Mouse (Mus musculus) myocyte (in vitro differentiated cells): ENCODE data around the gene Med29. TPM values are rescaled to one million over a fixed set of nuclear protein-coding genes. Genes with fewer than 3 reads are reported as not detected.

Experiments
- H3K27me3 ChIP-seq: one replicate; pipeline ENCODE4 v1.6.1; 2011; ENCODE audit not compliant: control insufficient read depth, insufficient read depth, insufficient read length
- H3K36me3 ChIP-seq: one replicate; pipeline ENCODE4 v1.6.1; 2011; ENCODE audit not compliant: control insufficient read depth, insufficient read depth
- H3K4me2 ChIP-seq: one replicate; pipeline ENCODE4 v1.6.1; 2011; ENCODE audit warnings: low read depth, control low read depth
- H3K4me3 ChIP-seq: one replicate; pipeline ENCODE4 v1.5.1; 2011; ENCODE audit warnings: mild to moderate bottlenecking, control low read depth, moderate library complexity
- H3K79me2 ChIP-seq: one replicate; pipeline ENCODE4 v1.6.1; 2011; ENCODE audit not compliant: control insufficient read depth, insufficient read depth
- H3ac ChIP-seq: one replicate; pipeline ENCODE4 v1.6.1; 2011; ENCODE audit not compliant: control insufficient read depth, insufficient read length
- CEBPB ChIP-seq: IDR thresholded peaks from 2 replicates; pipeline ENCODE4 v1.6.1; 2011; ENCODE audit warnings: mild to moderate bottlenecking, moderate library complexity; ENCODE audit not compliant: poor library complexity, insufficient read depth, severe bottlenecking
- E2F4 ChIP-seq: IDR thresholded peaks from one replicate; pipeline ENCODE4 v1.6.1; 2011; ENCODE audit warnings: mild to moderate bottlenecking, control low read depth, moderate library complexity; ENCODE audit not compliant: insufficient read depth
- MAX ChIP-seq: IDR thresholded peaks from one replicate; pipeline ENCODE4 v1.6.1; 2011; ENCODE audit warnings: low read depth, mild to moderate bottlenecking, control low read depth
- MYOD1 ChIP-seq, 3 experiments: IDR thresholded peaks; one replicate each; pipeline ENCODE4 v1.6.1; 2011; ENCODE audit warnings: control low read depth in 2 of 3, low read depth in 2 of 3, mild to moderate bottlenecking in 2 of 3, moderate library complexity in 1 of 3; ENCODE audit not compliant: insufficient read length in 2 of 3, control insufficient read depth in 1 of 3
- MYOG ChIP-seq, 3 experiments: IDR thresholded peaks; one replicate each; pipeline ENCODE4 v1.6.1; 2011; ENCODE audit warnings: control low read depth in 2 of 3, low read depth in 2 of 3, mild to moderate bottlenecking in 2 of 3; ENCODE audit not compliant: insufficient read length in 2 of 3, control insufficient read depth in 1 of 3, insufficient read depth in 1 of 3
- POLR2A ChIP-seq: IDR thresholded peaks from one replicate; pipeline ENCODE4 v1.6.1; 2011; ENCODE audit warnings: low read depth, mild to moderate bottlenecking, control low read depth, moderate library complexity; ENCODE audit not compliant: insufficient read length
- POLR2AphosphoS2 ChIP-seq: IDR thresholded peaks from one replicate; pipeline ENCODE4 v1.6.1; 2011; ENCODE audit warnings: low read depth, control low read depth; ENCODE audit not compliant: insufficient read length
- REST ChIP-seq: IDR thresholded peaks from one replicate; pipeline ENCODE4 v1.6.1; 2011; ENCODE audit warnings: mild to moderate bottlenecking, control low read depth, moderate library complexity; ENCODE audit not compliant: insufficient read depth, insufficient read length
- SRF ChIP-seq: IDR thresholded peaks from one replicate; pipeline ENCODE4 v1.6.1; 2011; ENCODE audit warnings: low read depth; ENCODE audit not compliant: control insufficient read depth, insufficient read length
- TCF12 ChIP-seq: IDR thresholded peaks from one replicate; pipeline ENCODE4 v1.6.1; 2011; ENCODE audit warnings: mild to moderate bottlenecking, control low read depth; ENCODE audit not compliant: poor library complexity, insufficient read depth, severe bottlenecking
- TCF3 ChIP-seq: IDR thresholded peaks from one replicate; pipeline ENCODE4 v1.6.1; 2011; ENCODE audit warnings: low read depth, control low read depth; ENCODE audit not compliant: insufficient read length
- USF1 ChIP-seq: IDR thresholded peaks from one replicate; pipeline ENCODE4 v1.6.1; 2011; ENCODE audit warnings: low read depth, mild to moderate bottlenecking, control low read depth, moderate library complexity
- polyA plus RNA-seq: library from polyadenylated mRNA; unstranded; fragments of >200 nt; fragmentation: generic; extraction: Trizol; gene quantifications from one replicate; pipeline ENCODE4 v1.2.1, GENCODE M21; 2012; ENCODE audit warnings: missing spikeins

Med29 gene
- polyA plus RNA-seq, 1 experiment = 34.2 TPM

DNA sequence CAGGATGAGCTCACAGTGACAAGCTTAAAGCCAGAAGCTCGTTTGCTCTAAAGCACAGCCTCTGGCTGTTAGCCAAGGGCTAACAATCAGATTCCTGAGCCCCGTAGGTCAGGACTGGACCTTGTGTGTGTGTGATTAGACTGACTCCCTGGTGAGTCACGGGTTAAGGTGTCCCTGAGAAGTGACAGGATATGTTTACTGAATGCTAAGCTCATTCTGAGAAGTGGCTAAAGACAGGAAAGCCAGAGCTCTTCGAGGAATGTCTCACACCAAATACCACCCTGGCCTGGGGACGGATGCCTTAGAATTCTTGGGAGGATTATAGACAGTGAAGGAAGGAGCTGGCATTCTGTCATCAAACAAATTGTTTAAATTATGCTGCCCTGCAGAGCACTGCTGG, 34.5 kb downstream of the Med29 start:
- peak overlapping the region; percentile 2 for H3K4me2 ChIP-seq
- H3K4me3 ChIP-seq = no peak overlapping the region

DNA sequence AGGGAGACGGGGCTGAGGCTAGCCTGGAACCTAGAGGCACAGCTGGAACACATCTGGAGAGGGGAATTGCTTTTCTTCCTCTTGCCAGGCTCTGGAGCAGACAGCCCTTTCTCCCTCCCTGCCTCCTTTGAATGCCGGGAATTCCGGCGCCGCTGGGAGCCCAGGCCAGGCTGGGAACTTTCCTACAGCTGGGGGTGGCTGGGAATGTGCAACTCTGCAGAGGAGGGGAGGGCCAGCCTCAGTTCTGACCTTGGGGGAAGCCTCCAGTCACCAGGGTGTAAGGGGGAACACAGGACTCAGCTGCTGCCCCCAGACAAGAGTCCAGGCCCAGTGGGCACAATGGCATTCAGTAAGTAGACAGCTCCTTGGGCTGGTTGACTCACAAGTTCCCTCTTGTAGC, 35.5 kb downstream of the Med29 start:
- Histone ChIP-seq H3K27me3 (no peaks in the 10 kb centered on the region), H3K36me3 (peaks cover 27% of the 10 kb centered on the region), H3ac (no peak overlapping the region), H3K4me2 (no peak overlapping the region), H3K79me2 (peaks cover 5% of the 10 kb centered on the region), H3K4me3 (no peak overlapping the region)
- TF ChIP-seq TCF12 (no peak), MYOD1 (IDR thresholded peaks at IDR 0.05; ENCODE audit: control insufficient read depth in 1 of 3, insufficient read length in 2 of 3, low read depth in 2 of 3) (peak in 1 of 3 experiments; percentile 6), TCF3 (no peak), MYOG (IDR thresholded peaks at IDR 0.05; ENCODE audit: control insufficient read depth in 1 of 3, insufficient read depth in 1 of 3, insufficient read length in 2 of 3, low read depth in 2 of 3) (peak in 1 of 3 experiments; percentile 60), E2F4 (no peak), POLR2A (peak; percentile 10)

More for the DNA sequence above, 34.5 kb downstream of the Med29 start:
- Histone ChIP-seq H3K36me3 (peaks cover 17% of the 10 kb centered on the region), H3ac (no peak overlapping the region), H3K27me3 (no peaks in the 10 kb centered on the region), H3K79me2 (no peaks in the 10 kb centered on the region)
- no peak for TF ChIP-seq TCF3
- TF ChIP-seq REST = no peak
- no peak for TF ChIP-seq MYOD1 (IDR thresholded peaks at IDR 0.05; ENCODE audit: control insufficient read depth in 1 of 3, insufficient read length in 2 of 3, low read depth in 2 of 3)
- TF ChIP-seq USF1 = no peak
- no peak for TF ChIP-seq TCF12
- no peak for TF ChIP-seq MAX
- TF ChIP-seq POLR2A = no peak
- no peak for TF ChIP-seq SRF
- TF ChIP-seq MYOG (IDR thresholded peaks at IDR 0.05; ENCODE audit: control insufficient read depth in 1 of 3, insufficient read depth in 1 of 3, insufficient read length in 2 of 3, low read depth in 2 of 3) = no peak
- no peak for TF ChIP-seq CEBPB
- no peak for TF ChIP-seq POLR2AphosphoS2
- TF ChIP-seq E2F4 = no peak

DNA sequence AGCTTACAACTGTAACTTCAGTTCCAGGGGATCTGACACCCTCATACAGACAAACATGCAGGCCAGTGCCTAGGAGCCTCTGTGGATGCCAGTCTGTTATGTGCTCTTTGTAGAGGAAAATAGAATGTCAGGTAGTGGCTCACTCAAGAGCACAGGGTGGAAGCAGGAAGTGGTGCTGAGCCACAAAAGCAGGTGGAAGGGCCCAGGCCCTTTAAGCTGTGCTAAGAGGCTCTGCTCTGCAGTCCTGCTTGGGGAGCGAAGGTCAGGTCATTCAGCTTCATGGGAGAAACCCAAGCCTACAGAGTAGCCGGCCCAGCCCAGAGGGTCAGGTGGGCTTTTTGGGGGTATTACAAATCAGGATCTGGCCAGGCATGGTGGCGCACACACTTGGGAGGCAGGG, 37.3 kb downstream of the Med29 start:
- no peak overlapping the region for H3ac ChIP-seq
- no peak overlapping the region for H3K4me3 ChIP-seq
- H3K36me3 ChIP-seq = peaks cover 28% of the 10 kb centered on the region
- H3K27me3 ChIP-seq = no peaks in the 10 kb centered on the region
- H3K4me2 ChIP-seq = no peak overlapping the region
- peaks cover 18% of the 10 kb centered on the region for H3K79me2 ChIP-seq
- no peak for TF ChIP-seq CEBPB
- TF ChIP-seq REST = no peak
- TF ChIP-seq SRF = no peak
- TF ChIP-seq E2F4 = no peak
- TF ChIP-seq MYOG (IDR thresholded peaks at IDR 0.05; ENCODE audit: control insufficient read depth in 1 of 3, insufficient read depth in 1 of 3, insufficient read length in 2 of 3, low read depth in 2 of 3) = no peak
- TF ChIP-seq MYOD1 (IDR thresholded peaks at IDR 0.05; ENCODE audit: control insufficient read depth in 1 of 3, insufficient read length in 2 of 3, low read depth in 2 of 3) = no peak
- no peak for TF ChIP-seq MAX
- no peak for TF ChIP-seq USF1
- no peak for TF ChIP-seq TCF12
- TF ChIP-seq POLR2AphosphoS2 = no peak
- TF ChIP-seq POLR2A = no peak
- no peak for TF ChIP-seq TCF3

DNA sequence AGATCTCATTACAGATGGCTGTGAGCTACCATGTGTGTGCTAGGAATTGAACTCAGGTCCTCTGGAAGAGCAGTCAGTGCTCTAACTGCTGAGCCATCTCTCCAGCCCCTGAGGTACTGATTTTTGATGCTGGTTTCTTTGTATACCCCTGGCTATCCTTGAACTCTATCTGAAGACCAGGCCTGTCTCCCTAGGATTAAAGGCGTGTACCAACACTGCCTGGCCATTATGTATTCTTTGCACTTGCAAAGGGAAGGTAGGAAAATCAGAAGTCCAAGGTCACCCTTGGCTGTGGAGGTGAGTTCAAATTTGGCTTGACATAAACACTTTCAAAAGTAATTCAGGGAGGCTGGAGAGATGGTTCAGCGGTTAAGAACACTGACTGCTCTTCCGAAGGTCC, 37.9 kb downstream of the Med29 start:
- Histone ChIP-seq H3K4me3 (no peak overlapping the region), H3K4me2 (no peak overlapping the region), H3ac (no peak overlapping the region), H3K79me2 (peaks cover 18% of the 10 kb centered on the region), H3K27me3 (no peaks in the 10 kb centered on the region), H3K36me3 (peaks cover 28% of the 10 kb centered on the region)
- TF ChIP-seq SRF (no peak), E2F4 (no peak), POLR2AphosphoS2 (no peak), MYOG (IDR thresholded peaks at IDR 0.05; ENCODE audit: control insufficient read depth in 1 of 3, insufficient read depth in 1 of 3, insufficient read length in 2 of 3, low read depth in 2 of 3) (no peak), CEBPB (no peak), MAX (no peak), MYOD1 (IDR thresholded peaks at IDR 0.05; ENCODE audit: control insufficient read depth in 1 of 3, insufficient read length in 2 of 3, low read depth in 2 of 3) (no peak), TCF12 (no peak), REST (no peak), TCF3 (no peak), POLR2A (no peak), USF1 (no peak)

DNA sequence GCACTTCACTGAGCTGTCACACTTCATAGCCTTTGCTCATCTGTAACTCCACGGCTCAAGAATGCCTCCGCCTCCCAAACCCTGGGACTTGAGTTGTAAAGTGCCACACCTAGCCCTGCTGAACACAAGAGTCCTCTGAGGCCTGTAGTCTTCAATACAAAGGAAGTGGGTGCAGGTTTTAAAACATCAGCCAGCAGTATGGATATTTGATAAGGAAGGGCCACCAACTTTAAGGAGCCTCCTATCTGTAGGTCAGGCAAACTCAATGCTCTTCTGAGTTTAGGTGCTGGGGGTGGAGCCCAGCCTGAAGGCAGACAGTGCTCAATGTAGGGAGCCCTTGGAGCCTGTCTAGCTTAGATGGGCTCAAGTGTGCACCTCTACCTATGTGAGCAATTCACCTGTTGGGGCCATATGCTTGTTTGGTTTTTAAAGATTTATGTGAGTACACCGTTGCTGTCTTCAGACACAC, 38.4 kb downstream of the Med29 start:
- peak; percentile 51 for TF ChIP-seq POLR2AphosphoS2
- TF ChIP-seq TCF3 = no peak
- no peak for TF ChIP-seq MYOD1 (IDR thresholded peaks at IDR 0.05; ENCODE audit: control insufficient read depth in 1 of 3, insufficient read length in 2 of 3, low read depth in 2 of 3)
- Histone ChIP-seq H3K79me2 (peaks cover 18% of the 10 kb centered on the region), H3K27me3 (no peaks in the 10 kb centered on the region), H3ac (no peak overlapping the region), H3K4me2 (no peak overlapping the region), H3K36me3 (peaks cover 28% of the 10 kb centered on the region), H3K4me3 (no peak overlapping the region)
